Mouse (Mus musculus) mesoderm, embryonic 11.5 days (tissue): ENCODE data around the gene Tnfrsf12a.

Source experiments
- DNase-seq: peaks from one replicate; pipeline ENCODE4 v3.0.0-alpha.2; 2012; ENCODE audit warnings: low read depth, low spot score

Gene Tnfrsf12a

GRCm38 (mm10) chr17:23677236-23677679 lies at the start of gene Tnfrsf12a:
Gene Tnfrsf12a, minus strand, starts transcription at chr17:23677468.
- peak; percentile 81 for DNase-seq

DNA sequence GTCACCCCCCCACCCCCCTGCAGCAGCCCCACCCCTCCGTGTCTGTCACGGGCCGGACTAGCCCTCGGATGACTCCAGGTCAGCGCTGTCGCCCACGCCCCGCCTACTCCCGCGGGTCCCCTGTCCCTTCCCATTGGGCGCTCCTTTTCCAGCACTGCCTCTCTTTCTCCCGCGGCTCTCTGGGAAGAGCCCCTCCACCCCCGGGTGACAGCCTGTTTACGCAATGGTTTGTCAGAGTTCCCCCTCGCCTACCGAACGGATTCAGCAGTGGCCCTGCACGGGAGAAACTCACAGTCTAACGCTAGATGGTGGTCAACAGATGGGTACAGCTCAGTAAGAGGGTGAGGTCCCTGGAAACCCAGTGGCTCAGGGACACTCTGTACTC lies 49.5 kb upstream of the Tnfrsf12a start:
- DNase-seq, result peak; percentile 77

GRCm38 (mm10) chr17:23725999-23726757 lies 48.9 kb upstream of the Tnfrsf12a start, which contains the start of gene Pkmyt1:
Gene Pkmyt1, plus strand, starts transcription at chr17:23726336.
- DNase-seq, result peak; percentile 95

DNA sequence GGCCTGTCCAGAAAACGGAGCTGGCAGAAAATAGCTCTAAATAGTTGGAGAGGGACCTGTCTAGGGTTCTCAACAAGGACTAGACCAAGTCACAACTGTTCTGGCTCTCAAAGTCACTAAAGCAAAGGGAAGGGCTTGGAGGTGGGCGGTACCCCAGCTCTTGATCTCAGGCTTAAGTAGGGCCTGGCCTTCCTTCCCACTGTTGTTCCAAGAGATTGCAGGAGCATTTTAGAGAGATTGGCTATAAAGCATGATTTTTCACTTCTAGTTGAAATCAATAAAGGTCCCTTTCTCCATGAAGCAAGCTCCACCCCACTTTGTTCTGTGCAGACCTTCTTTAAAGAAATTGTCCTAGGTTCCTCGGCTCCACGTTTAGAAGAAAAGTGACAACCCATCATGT lies 48.2 kb upstream of the Tnfrsf12a start:
- no peak for DNase-seq

DNA sequence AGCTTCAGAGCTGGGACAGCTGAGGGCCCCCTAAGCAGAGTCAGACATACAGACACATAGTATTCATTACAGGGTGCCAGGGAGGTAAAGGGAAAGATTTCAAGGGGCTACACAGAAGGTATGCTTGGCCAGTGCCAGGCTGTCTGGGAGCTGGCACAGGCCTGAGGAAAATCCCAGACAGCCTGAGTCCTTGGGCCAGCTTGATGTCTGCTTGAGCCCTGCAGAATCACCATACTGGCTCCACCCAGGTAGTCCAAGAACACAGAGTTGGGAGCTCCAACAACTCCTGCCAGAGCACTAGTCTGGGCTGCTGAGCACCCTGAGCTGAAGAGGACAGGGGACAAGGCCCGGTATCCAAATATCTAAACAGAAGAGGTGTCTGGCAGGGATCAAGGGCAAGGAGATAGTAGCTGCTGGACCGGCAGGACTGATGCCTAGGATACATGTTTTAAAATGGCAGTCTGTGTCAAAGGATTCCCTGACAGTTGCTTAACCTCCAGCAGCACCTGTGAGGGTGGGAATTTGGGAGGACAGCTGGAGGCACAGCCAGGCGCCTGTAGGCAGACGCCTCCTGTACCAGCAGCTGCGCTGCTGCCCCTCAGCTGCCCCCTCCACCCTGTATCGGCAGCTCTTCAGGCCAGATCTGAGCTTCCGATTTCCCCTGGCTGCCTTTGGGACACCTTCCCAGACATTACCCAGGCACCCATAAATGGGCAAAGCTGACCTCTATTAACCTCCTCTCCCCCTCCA lies 45.3 kb upstream of the Tnfrsf12a start, which contains the start of gene 1520401A03Rik:
Gene 1520401A03Rik (minus strand): TSS at position 408 of the 750 bp plus-strand sequence.
- no peak for DNase-seq

DNA sequence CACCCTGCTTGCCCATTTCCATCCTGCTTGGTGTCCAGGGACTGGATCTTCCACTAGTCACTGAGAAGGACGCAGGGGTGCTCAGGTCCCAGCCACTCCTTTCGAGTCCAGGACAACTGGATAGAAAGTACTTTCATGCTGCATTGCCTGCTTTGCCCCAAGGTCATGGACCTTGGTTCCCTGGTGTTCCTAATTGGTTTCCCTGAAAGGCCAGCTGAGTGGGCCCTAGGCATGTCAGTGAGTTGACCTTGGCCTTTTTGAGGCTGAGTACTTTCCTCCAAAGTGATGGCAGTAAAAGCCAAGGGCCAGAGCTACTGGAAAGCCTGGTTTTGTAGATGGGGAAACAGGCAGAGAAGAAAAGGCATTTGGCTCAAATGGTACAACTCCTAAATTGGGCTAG lies 44.6 kb upstream of the Tnfrsf12a start:
- DNase-seq, result no peak

DNA sequence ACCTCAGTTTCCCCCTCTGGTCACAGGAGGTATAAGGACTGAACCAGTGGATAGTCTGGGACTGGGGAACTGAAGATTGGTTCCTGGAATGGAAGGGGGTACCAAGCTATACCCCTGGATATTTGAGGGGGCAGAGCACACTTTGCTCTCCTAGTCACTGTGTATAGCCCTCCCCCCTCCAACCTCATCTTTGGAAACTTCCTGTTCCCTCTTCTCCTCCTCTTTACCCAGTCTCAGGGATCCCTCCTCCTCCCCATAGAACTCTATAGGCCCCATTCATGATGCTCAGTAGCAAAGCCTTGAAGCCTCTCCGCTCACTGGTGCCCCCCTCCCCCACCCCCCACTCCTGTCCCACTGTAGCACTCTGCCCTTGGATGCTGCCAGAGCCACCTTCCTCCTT lies 42.2 kb upstream of the Tnfrsf12a start:
- no peak for DNase-seq

DNA sequence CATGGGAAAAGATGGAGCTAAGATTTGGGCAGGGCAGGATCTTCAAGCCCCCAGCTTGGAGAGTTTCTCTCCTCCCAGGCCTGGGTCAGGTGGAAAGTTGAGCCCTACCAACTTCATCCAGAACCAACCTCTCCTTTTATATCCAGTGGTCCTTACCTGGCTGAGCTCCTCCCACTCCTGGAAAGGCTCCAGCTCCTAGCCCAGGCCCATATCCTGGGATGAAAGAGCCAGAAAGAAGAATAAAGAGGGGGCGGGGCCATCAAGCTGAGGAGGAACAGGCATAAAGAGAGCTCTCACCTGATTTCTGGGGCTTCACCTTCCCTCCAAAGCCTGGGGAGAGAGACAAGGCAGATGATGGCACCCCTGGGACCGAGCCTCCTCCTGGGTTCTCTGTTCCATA lies 39.7 kb upstream of the Tnfrsf12a start:
- no peak for DNase-seq

GRCm38 (mm10) chr17:23706212-23706611 lies 28.9 kb upstream of the Tnfrsf12a start:
- peak; percentile 81 for DNase-seq

- no peak for DNase-seq
Measured at GRCm38 (mm10) chr17:23705525-23706104, 28.3 kb upstream of the Tnfrsf12a start.

GRCm38 (mm10) chr17:23704741-23705140 lies 27.5 kb upstream of the Tnfrsf12a start:
- no peak for DNase-seq

DNA sequence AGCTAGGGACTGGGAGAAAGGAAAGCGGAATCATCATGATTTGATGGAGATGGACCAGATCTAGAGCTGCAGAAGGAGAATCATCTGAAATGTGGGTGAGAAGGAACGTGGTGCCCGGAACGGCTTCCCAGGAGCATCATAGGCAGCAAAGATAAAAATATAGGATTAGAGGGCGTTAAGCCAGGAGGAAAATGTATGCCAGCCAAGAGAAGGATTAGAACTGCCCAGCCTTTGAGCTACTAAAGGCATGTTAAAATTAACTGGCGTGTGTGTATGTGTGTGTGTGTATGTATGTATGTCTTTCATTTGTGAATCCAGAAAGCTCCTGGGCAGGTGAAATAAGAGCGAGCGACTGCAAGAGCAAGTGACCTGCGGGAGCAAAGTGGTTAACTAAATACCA lies 26.0 kb upstream of the Tnfrsf12a start:
- DNase-seq, result no peak

DNA sequence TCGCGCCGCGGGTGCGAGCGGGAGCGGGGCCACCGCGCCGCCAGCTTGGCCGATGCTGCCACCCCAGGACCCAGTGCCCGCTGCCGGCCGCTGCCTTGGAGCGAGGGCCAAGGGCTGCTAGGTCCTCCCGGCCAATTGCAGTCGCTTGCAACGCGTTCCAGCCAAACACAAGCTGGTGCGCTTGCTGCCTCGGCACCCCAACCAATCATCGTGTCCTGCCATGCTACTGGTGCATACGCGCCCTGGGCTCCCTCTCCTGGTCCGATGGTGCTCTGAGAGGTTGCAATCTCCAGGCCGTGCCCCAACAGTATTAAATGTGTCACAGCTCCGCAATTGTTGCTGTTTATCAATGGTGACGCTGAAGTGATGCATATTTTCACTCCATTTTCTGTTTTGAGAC lies 22.8 kb upstream of the Tnfrsf12a start:
- DNase-seq, result peak; percentile 93

DNA sequence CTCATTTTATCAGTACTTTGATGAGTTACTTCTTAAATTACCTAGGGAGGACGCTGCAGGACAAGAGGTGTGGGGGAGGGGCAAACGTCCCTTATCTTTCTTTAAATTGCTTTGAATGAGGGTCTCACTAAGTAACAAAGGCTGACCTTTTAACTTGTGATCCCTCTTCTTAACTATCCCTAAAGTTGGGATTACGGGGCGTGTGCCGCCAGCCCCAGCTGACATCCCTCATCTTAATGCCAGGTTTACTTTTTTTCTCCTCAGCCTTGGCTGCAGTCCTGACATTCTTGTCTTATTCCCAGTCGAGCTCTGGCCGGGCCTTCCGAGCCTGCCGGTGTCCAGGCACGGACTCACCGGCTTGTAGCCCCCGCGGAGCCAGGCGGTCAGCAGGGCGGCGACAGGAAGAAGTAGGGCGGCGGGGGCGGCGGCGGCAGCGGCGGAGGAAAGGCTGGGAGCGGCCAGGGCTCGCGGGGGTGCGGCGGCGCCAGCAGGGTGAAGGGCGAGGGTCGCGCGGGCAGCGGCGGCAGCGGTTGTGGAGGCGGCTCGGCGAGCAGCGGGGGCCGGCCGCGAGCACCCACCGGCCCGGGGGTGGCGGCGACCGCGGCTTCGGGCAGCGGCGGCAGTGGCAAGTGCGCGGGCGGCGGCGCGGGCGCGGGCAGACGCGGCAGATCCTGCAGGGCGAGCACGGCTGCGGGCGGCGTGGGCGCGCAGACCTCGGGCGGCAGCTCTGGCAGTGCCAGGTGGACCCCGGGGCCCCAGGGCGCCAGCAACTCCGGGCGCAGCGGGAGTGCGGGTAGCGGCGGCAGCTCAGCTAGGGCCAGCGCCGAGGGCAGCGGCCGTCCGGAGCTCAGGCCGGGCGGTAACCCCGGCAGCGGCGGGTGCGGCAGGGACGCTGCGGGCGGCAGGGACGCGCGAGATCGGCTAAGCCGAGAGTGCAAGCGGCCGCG lies 22.1 kb upstream of the Tnfrsf12a start:
- no peak for DNase-seq

DNA sequence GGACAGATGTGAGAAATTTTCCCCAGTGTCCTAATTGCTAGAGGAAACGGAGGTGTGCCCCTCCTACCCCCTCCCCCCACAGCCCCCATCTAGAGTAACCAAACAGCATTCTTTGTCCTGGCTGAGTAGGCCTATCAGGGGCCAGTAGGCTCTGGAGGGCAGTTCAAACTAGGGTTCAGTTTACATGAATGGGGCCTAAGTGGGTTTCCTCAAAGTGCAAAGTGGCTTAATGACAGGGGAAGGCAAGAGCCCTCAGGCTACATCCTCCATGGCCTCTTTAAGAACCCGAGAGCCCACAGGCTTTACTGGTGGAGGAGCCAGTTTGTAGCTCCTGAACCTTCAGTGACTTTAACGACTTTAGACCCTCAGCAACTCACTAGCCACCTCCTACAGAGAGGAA lies 18.5 kb upstream of the Tnfrsf12a start:
- DNase-seq, result no peak

- DNase-seq, result no peak
Measured at GRCm38 (mm10) chr17:23694491-23694890, 17.2 kb upstream of the Tnfrsf12a start.

DNA sequence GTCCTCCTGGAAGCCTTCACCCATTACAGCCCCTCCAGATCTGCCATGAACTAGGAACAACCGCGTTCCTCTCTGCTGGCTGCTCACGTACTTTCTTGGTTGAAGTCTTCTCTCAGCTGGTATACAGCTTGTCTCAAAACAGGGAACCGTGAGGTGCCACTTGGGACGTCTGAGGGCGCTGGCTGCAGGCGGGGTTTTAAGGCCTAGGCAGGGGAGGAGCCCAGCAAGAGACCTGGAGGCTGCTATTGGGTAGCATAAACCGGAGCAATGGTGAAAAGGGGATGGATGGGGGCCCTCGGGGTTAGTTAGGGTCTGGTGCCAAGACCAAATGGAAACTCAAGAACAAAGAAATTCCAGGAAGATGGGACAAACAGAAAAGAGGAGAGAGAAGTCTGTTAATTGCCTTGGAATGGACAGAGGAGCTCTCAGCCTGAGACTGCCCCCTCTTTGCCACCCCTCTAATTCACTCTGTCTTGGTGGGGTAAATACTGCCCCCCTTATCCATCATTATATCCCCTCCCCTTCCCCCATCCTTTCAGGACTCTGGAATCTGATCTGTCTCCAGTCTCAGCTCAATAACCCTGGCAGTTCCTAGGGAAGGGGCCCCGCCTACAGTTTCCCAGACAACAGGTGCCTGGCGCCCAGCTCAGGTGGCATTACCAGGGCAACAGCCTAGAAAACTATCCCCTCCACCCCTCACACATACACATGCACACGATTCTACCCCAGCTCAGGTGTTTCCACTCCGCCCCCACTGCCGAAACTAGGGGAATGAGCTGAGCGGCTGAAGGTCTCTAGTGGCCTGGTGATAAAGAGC lies 6.8 kb upstream of the Tnfrsf12a start, which contains the start of gene Cldn9:
Gene Cldn9 (minus strand): TSS at position 171 of the 817 bp plus-strand sequence.
- DNase-seq, result no peak

DNA sequence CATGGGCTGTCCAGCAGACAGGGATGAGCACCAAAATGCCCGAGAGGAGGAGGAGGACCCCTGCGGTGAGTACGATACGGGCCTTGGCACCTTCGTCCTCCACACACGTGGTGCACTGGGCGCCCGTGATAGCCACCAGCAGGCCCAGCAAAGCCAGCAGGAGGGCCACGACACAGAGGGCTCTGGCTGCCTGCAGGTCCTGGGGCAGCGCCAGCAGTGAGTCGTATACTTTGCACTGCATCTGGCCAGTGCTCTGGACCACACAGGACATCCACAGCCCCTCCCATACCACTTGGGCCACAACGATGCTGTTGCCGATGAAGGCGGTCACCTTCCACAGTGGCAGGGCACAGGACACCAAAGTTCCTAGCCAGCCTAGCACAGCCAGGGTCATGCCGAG lies 6.0 kb upstream of the Tnfrsf12a start:
- DNase-seq, result no peak

DNA sequence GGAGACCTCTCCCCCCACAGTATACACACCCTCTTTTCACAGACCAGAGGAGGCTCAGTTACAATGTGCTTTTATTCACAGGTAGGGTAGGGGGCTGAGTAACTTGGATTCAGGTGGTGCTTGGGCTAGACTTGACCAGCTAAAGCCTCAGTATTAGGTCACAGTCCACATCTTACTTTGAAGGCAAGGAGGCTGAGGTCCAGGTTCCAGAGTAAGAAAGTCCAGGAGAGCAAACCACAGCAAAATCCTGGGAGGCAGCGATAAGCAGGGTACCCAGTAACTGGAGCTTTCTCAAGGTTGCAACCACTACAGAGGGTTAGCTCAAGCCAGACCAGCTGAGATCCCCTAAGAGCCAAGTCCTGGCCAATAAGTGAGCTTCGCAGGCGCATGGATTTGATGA lies 5.3 kb upstream of the Tnfrsf12a start:
- no peak for DNase-seq

DNA sequence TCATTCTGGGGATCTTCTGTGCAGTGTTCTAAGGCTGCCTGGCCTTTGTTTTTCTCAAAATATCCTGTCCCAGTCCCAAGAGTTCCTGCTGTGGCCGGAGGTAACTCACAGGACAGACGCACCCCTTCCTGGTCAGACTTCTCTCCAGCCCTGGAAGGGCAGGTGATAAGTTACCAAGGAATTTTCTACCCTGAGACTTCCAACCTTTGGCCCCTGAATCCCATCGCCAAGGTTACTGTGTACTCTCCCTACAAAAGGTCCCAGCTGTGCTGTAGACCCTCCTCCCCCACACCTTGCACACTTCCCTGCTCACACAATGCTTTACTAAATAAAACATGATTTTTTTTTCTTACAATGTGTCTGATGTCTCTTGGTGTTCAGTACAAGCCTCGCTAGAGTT lies 4.8 kb upstream of the Tnfrsf12a start:
- no peak for DNase-seq
